Mouse (Mus musculus) adrenal gland, postnatal 0 days (tissue): ENCODE results near the gene Ece1. TPM values are rescaled to one million over a fixed set of nuclear protein-coding genes. Genes with fewer than 3 reads are reported as not detected.

Source experiments
- polyA plus RNA-seq: library from polyadenylated mRNA; unstranded; fragments of >200 nt; fragmentation: Nextera tagmentation; extraction: Ambion mirVana; gene quantifications from 2 replicates; pipeline ENCODE4 v1.2.1, GENCODE M21; 2015

Gene Ece1
- 45.2 and 82.1 TPM in 2 replicates for polyA plus RNA-seq

DNA sequence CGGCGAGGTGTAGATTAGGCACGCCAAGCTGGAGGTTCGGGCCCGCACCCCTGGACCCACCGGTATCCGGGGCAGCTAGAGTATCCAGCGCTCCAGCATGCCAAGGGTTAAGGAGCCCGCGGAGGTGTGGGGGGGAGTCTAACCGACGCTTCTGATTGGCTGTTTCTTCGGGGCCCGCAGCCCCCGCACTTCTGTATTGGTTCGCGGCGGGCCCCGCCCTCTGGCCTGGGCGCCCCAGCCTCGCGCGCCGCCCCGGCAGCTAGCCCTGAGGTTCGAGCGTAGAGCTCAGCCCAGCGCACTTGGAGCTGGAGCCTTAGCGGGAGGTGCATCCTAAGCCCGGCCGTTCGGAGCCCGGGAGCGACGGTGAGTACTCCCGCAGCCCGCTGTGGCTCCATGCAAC lies at the start of gene Ece1:
Gene Ece1 (plus strand): TSS at position 219 of the 400 bp plus-strand sequence.

DNA sequence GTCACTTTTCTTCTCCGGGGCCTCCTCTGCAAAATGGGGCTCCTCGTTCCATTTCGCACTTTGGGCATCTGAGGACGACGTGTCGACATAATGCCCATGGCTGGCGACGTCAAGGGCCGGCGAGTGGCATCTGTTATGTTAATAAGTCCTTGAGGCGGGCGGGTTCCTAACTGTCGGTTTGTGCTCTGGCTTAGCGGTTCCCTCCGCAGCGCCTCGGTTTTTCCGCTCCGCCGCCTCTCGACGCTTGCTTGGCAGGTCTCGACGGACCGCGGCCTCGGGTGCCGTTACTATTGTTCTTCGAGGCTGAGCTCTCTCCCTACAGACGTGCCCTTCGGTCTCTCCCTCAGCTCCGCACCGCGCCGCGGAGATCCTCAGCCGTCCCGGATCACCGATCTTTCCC lies 130.9 kb downstream of the Ece1 start, which contains the start of gene Eif4g3:
Gene Eif4g3 (plus strand): TSS at position 133 of the 400 bp plus-strand sequence.

Other genes with a start within 250 kb of the Ece1 start
- gene Rap1gap, start 197.5 kb upstream of the Ece1 start, polyA plus RNA-seq, result 45.6 and 96.2 TPM in 2 replicates
- 3.6 and 5.6 TPM in 2 replicates for gene Alpl, start 65.9 kb upstream of the Ece1 start, polyA plus RNA-seq
- gene Eif4g3, start 130.8 kb downstream of the Ece1 start, polyA plus RNA-seq, result 22.2 and 29.8 TPM in 2 replicates